Mouse (Mus musculus): Measurements from ENCODE around the gene Pgam5. TPM values are rescaled to one million over a fixed set of nuclear protein-coding genes. Genes with fewer than 3 reads are reported as not detected.

Gene Pgam5
- 89.0 and 89.4 TPM in 2 replicates for polyA plus RNA-seq (2016; fragmentation: Nextera tagmentation; extraction: Ambion mirVana)

- WGBS: under 1% methylated on average over 49 of the region's 66 CpGs
- ATAC-seq (ENCODE audit: low FRiP score, low read depth): peak; percentile 86
- H3K4me1 ChIP-seq: peaks cover 6% of the 10 kb centered on the region
Observed at GRCm38 (mm10) chr5:110269141-110270101, at the start of gene Pgam5. TSS of gene Pgam5 (minus strand) at chr5:110269913.

DNA sequence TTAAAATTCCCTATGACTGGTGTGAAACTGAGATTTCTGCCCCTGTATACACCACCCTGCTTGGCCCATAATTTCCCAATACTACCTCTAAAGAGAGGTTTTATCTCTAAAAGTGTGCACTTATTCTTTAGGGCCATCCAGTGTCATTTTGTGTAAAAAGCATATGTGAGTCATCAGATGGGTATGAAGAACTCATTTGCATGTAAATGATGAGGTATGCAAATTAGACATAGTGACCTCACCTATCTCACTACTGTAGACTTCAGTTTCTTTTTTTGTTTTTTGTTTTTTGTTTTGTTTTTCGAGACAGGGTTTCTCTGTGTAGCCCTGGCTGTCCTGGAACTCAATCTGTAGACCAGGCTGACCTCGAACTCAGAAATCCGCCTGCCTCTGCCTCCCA lies 43.4 kb upstream of the Pgam5 start:
- Histone ChIP-seq H3K36me3 (peaks cover 56% of the 10 kb centered on the region), H3K27ac (replicated peaks) (no peak overlapping the region), H3K4me3 (no peak overlapping the region), H3K27me3 (no peaks in the 10 kb centered on the region), H3K4me2 (replicated peaks) (no peak overlapping the region), H3K4me1 (no peaks in the 10 kb centered on the region), H3K9ac (replicated peaks) (no peak overlapping the region), H3K9me3 (no peaks in the 10 kb centered on the region)
- no peak for ATAC-seq (ENCODE audit: low FRiP score, low read depth)
- WGBS: 95% methylated on average over 3 of the region's 3 CpGs

More at GRCm38 (mm10) chr5:110269141-110270101, at the start of gene Pgam5:
- Histone ChIP-seq H3K4me3 (peak within 1 kb of the TSS; percentile 81), H3K27ac (replicated peaks) (peak within 1 kb of the TSS; percentile 57), H3K36me3 (peaks cover 28% of the 10 kb centered on the region), H3K4me2 (replicated peaks) (peak within 1 kb of the TSS; percentile 95), H3K27me3 (no peaks in the 10 kb centered on the region), H3K9me3 (no peaks in the 10 kb centered on the region), H3K9ac (replicated peaks) (peak within 1 kb of the TSS; percentile 91)

GRCm38 (mm10) chr5:110308861-110309260 lies 39.1 kb upstream of the Pgam5 start:
- Histone ChIP-seq H3K27me3 (no peaks in the 10 kb centered on the region), H3K36me3 (peaks cover 83% of the 10 kb centered on the region), H3K4me1 (no peaks in the 10 kb centered on the region), H3K4me2 (replicated peaks) (no peak overlapping the region), H3K27ac (replicated peaks) (no peak overlapping the region), H3K4me3 (no peak overlapping the region), H3K9ac (replicated peaks) (no peak overlapping the region), H3K9me3 (no peaks in the 10 kb centered on the region)
- 95% methylated on average over 7 of the region's 7 CpGs for whole genome bisulfite sequencing
- no peak for ATAC-seq (ENCODE audit: low FRiP score, low read depth)

GRCm38 (mm10) chr5:110300591-110300990 lies 30.9 kb upstream of the Pgam5 start:
- no peak overlapping the region for H3K4me2 ChIP-seq (replicated peaks)
- no peaks in the 10 kb centered on the region for H3K9me3 ChIP-seq
- ATAC-seq (ENCODE audit: low FRiP score, low read depth): no peak
- H3K36me3 ChIP-seq: peaks cover 76% of the 10 kb centered on the region
- H3K27ac ChIP-seq (replicated peaks): no peak overlapping the region
- H3K9ac ChIP-seq (replicated peaks): no peak overlapping the region
- H3K27me3 ChIP-seq: no peaks in the 10 kb centered on the region
- H3K4me1 ChIP-seq: no peaks in the 10 kb centered on the region
- WGBS: 89% methylated on average over 2 of the region's 2 CpGs
- no peak overlapping the region for H3K4me3 ChIP-seq

DNA sequence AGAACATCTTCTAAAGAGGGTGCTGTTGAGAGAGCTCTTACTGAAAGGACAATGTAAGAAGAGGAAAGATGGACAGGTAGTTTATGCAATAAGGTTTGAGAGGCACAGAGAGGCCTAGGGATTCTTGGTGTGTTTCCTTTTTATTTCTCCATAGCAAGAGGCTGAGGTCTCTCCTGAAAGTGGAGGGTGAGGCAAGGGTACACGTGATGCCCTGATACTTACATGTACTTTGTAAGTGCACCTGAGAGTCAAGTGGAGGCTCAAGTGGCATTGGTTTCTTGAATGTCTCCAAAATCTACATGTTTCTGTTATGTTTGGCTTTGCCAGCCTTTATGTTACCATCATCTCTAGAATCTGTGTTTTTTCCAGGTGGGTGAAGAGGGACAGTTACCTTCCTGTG lies 26.9 kb upstream of the Pgam5 start:
- 93% methylated on average over 1 of the region's 1 CpGs for WGBS
- no peak for ATAC-seq (ENCODE audit: low FRiP score, low read depth)
- Histone ChIP-seq H3K27me3 (no peaks in the 10 kb centered on the region), H3K4me2 (replicated peaks) (no peak overlapping the region), H3K9me3 (no peaks in the 10 kb centered on the region), H3K36me3 (peaks cover 78% of the 10 kb centered on the region), H3K4me1 (no peaks in the 10 kb centered on the region), H3K9ac (replicated peaks) (no peak overlapping the region), H3K4me3 (no peak overlapping the region), H3K27ac (replicated peaks) (no peak overlapping the region)

DNA sequence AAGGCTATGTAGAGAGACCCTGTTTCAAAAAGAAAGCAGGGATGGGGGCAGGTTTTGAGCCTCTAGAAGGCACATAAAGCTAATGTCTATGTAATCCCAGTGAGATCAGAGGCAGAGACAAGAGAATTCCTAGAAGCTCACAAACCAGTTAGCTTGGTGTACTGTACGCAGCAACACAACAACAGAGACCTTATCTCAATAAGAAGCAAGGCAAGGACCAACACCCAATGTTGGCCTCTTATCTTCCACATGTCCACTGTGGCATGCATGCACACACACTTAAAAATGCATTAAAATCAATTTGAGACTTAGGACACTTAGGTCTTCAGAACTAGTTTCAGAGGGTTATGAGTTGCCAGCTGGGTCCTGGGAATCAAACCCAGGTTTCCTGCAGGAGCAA lies 21.9 kb upstream of the Pgam5 start:
- no peaks in the 10 kb centered on the region for H3K27me3 ChIP-seq
- no peak overlapping the region for H3K9ac ChIP-seq (replicated peaks)
- ATAC-seq (ENCODE audit: low FRiP score, low read depth): no peak
- H3K4me3 ChIP-seq: no peak overlapping the region
- no peaks in the 10 kb centered on the region for H3K9me3 ChIP-seq
- no peak overlapping the region for H3K4me2 ChIP-seq (replicated peaks)
- WGBS: 91% methylated on average over 1 of the region's 1 CpGs
- peaks cover 10% of the 10 kb centered on the region; the same call in 1 of the 2 replicates for H3K4me1 ChIP-seq
- H3K36me3 ChIP-seq: peaks cover 53% of the 10 kb centered on the region
- H3K27ac ChIP-seq (replicated peaks): no peak overlapping the region

GRCm38 (mm10) chr5:110287084-110287475 lies 17.4 kb upstream of the Pgam5 start:
- H3K4me3 ChIP-seq: peak overlapping the region; percentile 76
- no peak overlapping the region for H3K27ac ChIP-seq (replicated peaks)
- 90% methylated on average over 2 of the region's 2 CpGs for WGBS
- H3K9me3 ChIP-seq: no peaks in the 10 kb centered on the region
- peaks cover 18% of the 10 kb centered on the region for H3K4me1 ChIP-seq
- H3K4me2 ChIP-seq (replicated peaks): peak overlapping the region; percentile 83
- H3K9ac ChIP-seq (replicated peaks): no peak overlapping the region; the same call in 1 of the 2 replicates
- ATAC-seq (ENCODE audit: low FRiP score, low read depth): no peak
- H3K27me3 ChIP-seq: peaks cover 15% of the 10 kb centered on the region
- peaks cover 14% of the 10 kb centered on the region for H3K36me3 ChIP-seq

DNA sequence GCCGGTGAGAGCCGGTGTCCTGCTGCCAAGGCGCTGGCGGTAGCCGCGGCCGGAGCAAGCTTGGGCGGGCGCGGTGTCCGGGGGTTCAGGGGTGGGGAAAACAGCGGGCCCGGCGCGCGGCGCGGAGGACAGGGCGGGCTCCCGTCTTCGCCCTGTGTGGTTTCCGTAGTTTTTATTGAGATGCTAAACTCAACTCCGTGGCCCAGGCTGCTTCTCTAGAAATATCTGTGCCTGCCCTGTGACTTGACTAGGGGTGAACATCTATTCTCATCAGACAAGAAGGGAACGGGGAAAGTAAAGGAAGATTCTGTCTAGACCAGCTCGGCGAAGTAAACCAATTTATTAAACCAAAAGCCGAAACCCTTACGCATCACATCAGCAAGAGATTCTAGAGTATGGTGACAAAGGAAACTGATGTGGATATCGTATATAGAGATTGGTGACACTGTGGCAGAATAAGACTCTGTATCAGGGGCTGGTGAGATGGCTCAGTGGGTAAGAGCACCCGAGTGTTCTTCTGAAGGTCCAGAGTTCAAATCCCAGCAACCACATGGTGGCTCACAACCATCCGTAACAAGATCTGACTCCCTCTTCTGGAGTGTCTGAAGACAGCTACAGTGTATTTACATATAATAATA lies 16.9 kb upstream of the Pgam5 start:
- Histone ChIP-seq H3K36me3 (peaks cover 9% of the 10 kb centered on the region), H3K4me3 (peak overlapping the region; percentile 76), H3K9me3 (no peaks in the 10 kb centered on the region), H3K9ac (replicated peaks) (peak overlapping the region; percentile 80), H3K4me1 (peaks cover 18% of the 10 kb centered on the region), H3K27me3 (peaks cover 15% of the 10 kb centered on the region), H3K4me2 (replicated peaks) (peak overlapping the region; percentile 83), H3K27ac (replicated peaks) (0 out of 2 replicates have a peak overlapping the region, but pooled peaks have one; percentile 46)
- peak; percentile 80 for ATAC-seq (ENCODE audit: low FRiP score, low read depth)
- 4% methylated on average over 31 of the region's 31 CpGs for WGBS

GRCm38 (mm10) chr5:110285770-110286445 lies 16.2 kb upstream of the Pgam5 start, which contains the start of the genes Pxmp2 and Pole:
TSS of gene Pxmp2 (minus strand) at chr5:110286186.
TSS of gene Pole (plus strand) at chr5:110286306.
- Histone ChIP-seq H3K27me3 (peaks cover 15% of the 10 kb centered on the region), H3K4me3 (peak within 1 kb of the TSS; percentile 76), H3K9me3 (no peaks in the 10 kb centered on the region), H3K4me1 (peaks cover 18% of the 10 kb centered on the region), H3K36me3 (peaks cover 3% of the 10 kb centered on the region), H3K27ac (replicated peaks) (0 out of 2 replicates have a peak within 1 kb of the TSS, but pooled peaks have one; percentile 46), H3K4me2 (replicated peaks) (peak within 1 kb of the TSS; percentile 83), H3K9ac (replicated peaks) (peak within 1 kb of the TSS; percentile 80)
- peak; percentile 99 for ATAC-seq (ENCODE audit: low FRiP score, low read depth)
- under 1% methylated on average over 64 of the region's 64 CpGs for WGBS

- peak overlapping the region; percentile 83 for H3K4me2 ChIP-seq (replicated peaks)
- no peak overlapping the region for H3K27ac ChIP-seq (replicated peaks)
- peaks cover 18% of the 10 kb centered on the region for H3K4me1 ChIP-seq
- H3K27me3 ChIP-seq: peaks cover 15% of the 10 kb centered on the region
- H3K9me3 ChIP-seq: no peaks in the 10 kb centered on the region
- H3K4me3 ChIP-seq: peak overlapping the region; percentile 76
- no peaks in the 10 kb centered on the region for H3K36me3 ChIP-seq
- WGBS: 13% methylated on average over 15 of the region's 15 CpGs
- peak overlapping the region; percentile 80 for H3K9ac ChIP-seq (replicated peaks)
- no peak for ATAC-seq (ENCODE audit: low FRiP score, low read depth)
Observed at GRCm38 (mm10) chr5:110285156-110285555, 15.4 kb upstream of the Pgam5 start.

GRCm38 (mm10) chr5:110284536-110284935 lies 14.8 kb upstream of the Pgam5 start:
- Histone ChIP-seq H3K4me2 (replicated peaks) (no peak overlapping the region), H3K4me1 (peaks cover 18% of the 10 kb centered on the region), H3K27ac (replicated peaks) (no peak overlapping the region), H3K9me3 (no peaks in the 10 kb centered on the region), H3K9ac (replicated peaks) (no peak overlapping the region), H3K36me3 (no peaks in the 10 kb centered on the region), H3K4me3 (no peak overlapping the region), H3K27me3 (peaks cover 15% of the 10 kb centered on the region)
- ATAC-seq (ENCODE audit: low FRiP score, low read depth): no peak
- 12% methylated on average over 4 of the region's 4 CpGs for WGBS
